Mouse (Mus musculus): Measurements from ENCODE around the gene Adck1. TPM values are rescaled to one million over a fixed set of nuclear protein-coding genes. Genes with fewer than 3 reads are reported as not detected.

Adck1 gene
- total and polyA plus RNA-seq, 3 experiments, result 26.8 to 33.3 (median 29.4) TPM

- Histone ChIP-seq H3K9me3 (replicated peaks; ENCODE audit: low read length) (no peaks in the 10 kb centered on the region), H3K4me1 (ENCODE audit: control insufficient read depth in 1 of 2, insufficient read depth in 2 of 2) (peaks cover 0 to 12% of the 10 kb centered on the region in 2 experiments; a peak in 2 of 4 replicates), H3K36me3 (replicated peaks in 1 of 2; ENCODE audit: control insufficient read depth in 1 of 2, insufficient read depth in 1 of 2, low read length in 1 of 2) (peaks cover 5 to 66% of the 10 kb centered on the region in 2 experiments), H3K4me2 (ENCODE audit: insufficient read depth, low read depth, poor library complexity, severe bottlenecking) (no peak overlapping the region), H3K9ac (ENCODE audit: insufficient read depth, low read depth) (no peak overlapping the region), H3K27me3 (replicated peaks) (no peaks in the 10 kb centered on the region), H3K27ac (ENCODE audit: insufficient read depth, low read depth) (no peak overlapping the region), H3K79me2 (replicated peaks; ENCODE audit: control insufficient read depth, extremely low read depth, insufficient read depth, poor library complexity, severe bottlenecking) (no peaks in the 10 kb centered on the region), H3K4me3 (replicated peaks in 1 of 3; ENCODE audit: low read depth in 2 of 3, low read length in 2 of 3, poor library complexity in 1 of 3) (no peak overlapping the region)
- no peak for DNase-seq (ENCODE audit: extremely low read depth)
- dilution Hi-C loops (cut with MboI; ENCODE audit: extremely low pct_ligation_motif_present, extremely low pct_unique_long_range_greater_than_20kb, low sequenced_read_pairs) (no loop called here), in situ Hi-C loops (cut with MboI; ENCODE audit: low pct_ligation_motif_present, low pct_unique_long_range_greater_than_20kb, low sequenced_read_pairs) (no loop called here)
- no peak for TF ChIP-seq ELF1 (IDR thresholded peaks at IDR 0.05; ENCODE audit: low read depth, low read length)
- no peak for TF ChIP-seq PAX5 (IDR thresholded peaks at IDR 0.05; ENCODE audit: low read length)
- no peak for TF ChIP-seq ZKSCAN1 (IDR thresholded peaks at IDR 0.05; ENCODE audit: borderline replicate concordance, low read depth, low read length)
- no peak for TF ChIP-seq JUND (conservative IDR thresholded peaks at IDR 0.05; ENCODE audit: low read depth, low read length)
- no peak for TF ChIP-seq CHD2 (IDR thresholded peaks at IDR 0.05; ENCODE audit: low read length)
- TF ChIP-seq RCOR1 (conservative IDR thresholded peaks at IDR 0.05; ENCODE audit: low read depth, low read length), result no peak
- TF ChIP-seq MYC (IDR thresholded peaks at IDR 0.05; ENCODE audit: low read depth, low read length), result no peak
- TF ChIP-seq MAZ (IDR thresholded peaks at IDR 0.05; ENCODE audit: low read depth, low read length), result no peak
- TF ChIP-seq UBTF (IDR thresholded peaks at IDR 0.05; ENCODE audit: low read depth, low read length), result no peak
- TF ChIP-seq E2F4 (IDR thresholded peaks at IDR 0.05; ENCODE audit: insufficient replicate concordance, low read depth, low read length), result no peak
- TF ChIP-seq SIN3A (IDR thresholded peaks at IDR 0.05; ENCODE audit: low read length), result no peak
- TF ChIP-seq MEF2A (IDR thresholded peaks at IDR 0.05; ENCODE audit: borderline replicate concordance, low read depth, low read length), result no peak
- TF ChIP-seq NRF1 (IDR thresholded peaks at IDR 0.05; ENCODE audit: low read depth, low read length), result no peak
- no peak for TF ChIP-seq MAFK (IDR thresholded peaks at IDR 0.05; ENCODE audit: insufficient replicate concordance, low read length)
- no peak for TF ChIP-seq KAT2A (IDR thresholded peaks at IDR 0.05; ENCODE audit: insufficient replicate concordance, low read length)
- no peak for TF ChIP-seq HCFC1 (IDR thresholded peaks at IDR 0.05; ENCODE audit: low read depth, low read length)
- TF ChIP-seq USF2 (conservative IDR thresholded peaks at IDR 0.05; ENCODE audit: low read depth, low read length), result no peak
- TF ChIP-seq ZC3H11A (IDR thresholded peaks at IDR 0.05; ENCODE audit: low read depth, low read length), result no peak
- no peak for TF ChIP-seq ETS1 (conservative IDR thresholded peaks at IDR 0.05; ENCODE audit: low read depth, low read length)
- no peak for TF ChIP-seq RAD21 (IDR thresholded peaks at IDR 0.05; ENCODE audit: low read depth, low read length)
Measured at GRCm38 (mm10) chr12:88432277-88432676, 71.9 kb downstream of the Adck1 start.

DNA sequence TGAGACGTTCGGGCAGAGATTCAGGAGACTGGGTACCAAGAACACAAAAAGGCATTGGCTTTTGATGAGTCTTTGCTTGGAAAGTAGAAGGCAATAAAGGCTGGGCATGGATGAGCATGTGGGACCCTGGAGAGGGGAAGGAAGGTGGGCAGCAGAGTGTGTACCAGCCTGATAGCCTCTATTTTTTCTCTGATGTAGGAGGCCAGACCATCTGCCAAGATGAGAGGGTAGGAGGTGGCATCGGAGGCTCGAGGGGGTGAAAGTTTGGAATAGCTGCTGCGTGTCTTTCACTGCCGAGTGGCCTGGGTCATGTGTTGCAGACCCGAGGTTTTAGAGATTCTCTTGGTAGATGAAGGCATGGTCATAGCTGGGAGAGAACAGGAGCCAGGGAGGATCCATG, 72.8 kb downstream of the Adck1 start:
- Histone ChIP-seq H3K27me3 (replicated peaks) (no peaks in the 10 kb centered on the region), H3K27ac (ENCODE audit: insufficient read depth, low read depth) (no peak overlapping the region), H3K4me1 (ENCODE audit: control insufficient read depth in 1 of 2, insufficient read depth in 2 of 2) (peaks cover 0 to 13% of the 10 kb centered on the region in 2 experiments; a peak in 2 of 4 replicates), H3K79me2 (replicated peaks; ENCODE audit: control insufficient read depth, extremely low read depth, insufficient read depth, poor library complexity, severe bottlenecking) (no peaks in the 10 kb centered on the region), H3K4me2 (ENCODE audit: insufficient read depth, low read depth, poor library complexity, severe bottlenecking) (no peak overlapping the region), H3K36me3 (replicated peaks in 1 of 2; ENCODE audit: control insufficient read depth in 1 of 2, insufficient read depth in 1 of 2, low read length in 1 of 2) (peaks cover 5 to 68% of the 10 kb centered on the region in 2 experiments), H3K4me3 (replicated peaks in 1 of 3; ENCODE audit: low read depth in 2 of 3, low read length in 2 of 3, poor library complexity in 1 of 3) (no peak overlapping the region), H3K9ac (ENCODE audit: insufficient read depth, low read depth) (no peak overlapping the region), H3K9me3 (replicated peaks; ENCODE audit: low read length) (no peaks in the 10 kb centered on the region)
- dilution Hi-C loops (cut with MboI; ENCODE audit: extremely low pct_ligation_motif_present, extremely low pct_unique_long_range_greater_than_20kb, low sequenced_read_pairs), result no loop called here
- in situ Hi-C loops (cut with MboI; ENCODE audit: low pct_ligation_motif_present, low pct_unique_long_range_greater_than_20kb, low sequenced_read_pairs), result no loop called here
- TF ChIP-seq GABPA (IDR thresholded peaks at IDR 0.05; ENCODE audit: insufficient replicate concordance, low read depth, low read length) (no peak), ZMIZ1 (IDR thresholded peaks at IDR 0.05; ENCODE audit: low read depth, low read length) (no peak), POLR2AphosphoS2 (IDR thresholded peaks at IDR 0.05; ENCODE audit: low read depth, low read length) (no peak), E2F4 (IDR thresholded peaks at IDR 0.05; ENCODE audit: insufficient replicate concordance, low read depth, low read length) (no peak), MEF2A (IDR thresholded peaks at IDR 0.05; ENCODE audit: borderline replicate concordance, low read depth, low read length) (no peak), NRF1 (IDR thresholded peaks at IDR 0.05; ENCODE audit: low read depth, low read length) (no peak), UBTF (IDR thresholded peaks at IDR 0.05; ENCODE audit: low read depth, low read length) (no peak), JUN (IDR thresholded peaks at IDR 0.05; ENCODE audit: insufficient read depth, low read depth, low read length) (no peak), ELF1 (IDR thresholded peaks at IDR 0.05; ENCODE audit: low read depth, low read length) (no peak), MYC (IDR thresholded peaks at IDR 0.05; ENCODE audit: low read depth, low read length) (no peak), CHD1 (IDR thresholded peaks at IDR 0.05; ENCODE audit: low read depth, low read length) (no peak), TCF12 (IDR thresholded peaks at IDR 0.05; ENCODE audit: low read depth, low read length) (no peak), IRF4 (IDR thresholded peaks at IDR 0.05; ENCODE audit: low read depth, low read length) (no peak), KAT2A (IDR thresholded peaks at IDR 0.05; ENCODE audit: insufficient replicate concordance, low read length) (no peak), JUND (conservative IDR thresholded peaks at IDR 0.05; ENCODE audit: low read depth, low read length) (no peak), USF1 (IDR thresholded peaks at IDR 0.05; ENCODE audit: low read depth, low read length) (no peak), CTCF (conservative IDR thresholded peaks at IDR 0.05 in 1 of 2, IDR thresholded peaks at IDR 0.05 in 1 of 2; ENCODE audit: low read depth in 2 of 2, low read length in 2 of 2) (no peak), SIN3A (IDR thresholded peaks at IDR 0.05; ENCODE audit: low read length) (no peak), USF2 (conservative IDR thresholded peaks at IDR 0.05; ENCODE audit: low read depth, low read length) (no peak), EP300 (IDR thresholded peaks at IDR 0.05; ENCODE audit: low read length) (no peak)
- DNase-seq (ENCODE audit: extremely low read depth), result no peak

Data from CH12.LX (cell line).